Mouse (Mus musculus): Measurements from ENCODE around the gene Bend6. TPM values are rescaled to one million over a fixed set of nuclear protein-coding genes. Genes with fewer than 3 reads are reported as not detected.

Gene Bend6
- polyA plus RNA-seq, 1 experiment from 2014 or later = 1.5 TPM

GRCm38 (mm10) chr1:33898373-33898772 lies 9.2 kb downstream of the Bend6 start:
- no peaks in the 10 kb centered on the region for H3K27me3 ChIP-seq (ENCODE audit: low read depth, poor library complexity, severe bottlenecking)
- DNase-seq (ENCODE audit: low spot score) = no peak
- H3K4me3 ChIP-seq = no peak overlapping the region
- H3K4me1 ChIP-seq = peaks cover 1% of the 10 kb centered on the region; the same call in 1 of the 2 replicates
- WGBS = 86% methylated on average over 6 of the region's 6 CpGs
- H3K36me3 ChIP-seq = no peaks in the 10 kb centered on the region
- no peak overlapping the region for H3K27ac ChIP-seq
- H3K9me3 ChIP-seq (replicated peaks) = no peaks in the 10 kb centered on the region

DNA sequence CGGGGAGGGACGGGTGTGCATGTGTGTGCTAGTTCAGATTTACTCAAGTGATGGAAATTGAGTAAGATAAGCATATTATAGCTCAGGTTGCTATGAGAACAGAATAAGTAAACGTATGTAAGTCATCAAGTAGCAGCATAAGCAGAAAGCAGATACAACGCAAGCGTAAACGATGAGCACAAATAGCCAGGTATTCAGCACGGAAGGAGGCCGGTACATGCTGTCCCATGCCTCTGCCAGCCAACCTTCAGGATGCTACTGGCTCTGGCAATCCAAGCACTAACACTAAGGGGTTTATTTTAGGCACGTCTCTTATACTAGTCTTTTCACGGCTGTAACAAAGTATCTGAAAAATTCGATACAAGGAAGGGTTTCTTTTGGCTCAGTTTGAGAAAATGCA lies 10.2 kb downstream of the Bend6 start:
- Histone ChIP-seq H3K36me3 (no peaks in the 10 kb centered on the region), H3K4me1 (no peaks in the 10 kb centered on the region), H3K9me3 (replicated peaks) (no peaks in the 10 kb centered on the region), H3K27me3 (ENCODE audit: low read depth, poor library complexity, severe bottlenecking) (no peaks in the 10 kb centered on the region), H3K4me3 (no peak overlapping the region), H3K27ac (no peak overlapping the region)
- 94% methylated on average over 11 of the region's 11 CpGs for WGBS
- no peak for DNase-seq (ENCODE audit: low spot score)

DNA sequence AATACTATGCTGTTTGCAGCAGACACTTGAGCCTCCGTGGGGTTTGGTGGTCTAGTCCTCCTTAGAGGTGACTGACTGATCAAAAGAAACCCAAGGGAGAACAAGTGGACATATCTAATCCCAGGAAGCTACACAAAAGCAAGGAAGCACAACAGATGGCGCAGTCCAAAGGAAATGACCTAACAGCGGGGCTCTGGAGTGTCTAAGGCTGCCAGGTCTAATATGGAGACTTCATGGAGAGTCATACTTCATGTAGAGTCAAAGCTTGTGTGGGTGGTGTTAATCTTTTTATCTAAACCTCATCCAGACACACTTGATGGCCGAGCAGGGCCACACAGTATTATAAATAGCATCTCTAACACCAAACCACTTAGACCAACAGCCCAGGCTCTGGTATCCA lies 10.9 kb downstream of the Bend6 start:
- 88% methylated on average over 4 of the region's 4 CpGs for WGBS
- no peak overlapping the region for H3K4me3 ChIP-seq
- H3K27ac ChIP-seq = no peak overlapping the region
- no peaks in the 10 kb centered on the region for H3K9me3 ChIP-seq (replicated peaks)
- no peaks in the 10 kb centered on the region for H3K4me1 ChIP-seq
- DNase-seq (ENCODE audit: low spot score) = no peak
- no peaks in the 10 kb centered on the region for H3K36me3 ChIP-seq
- H3K27me3 ChIP-seq (ENCODE audit: low read depth, poor library complexity, severe bottlenecking) = no peaks in the 10 kb centered on the region

DNA sequence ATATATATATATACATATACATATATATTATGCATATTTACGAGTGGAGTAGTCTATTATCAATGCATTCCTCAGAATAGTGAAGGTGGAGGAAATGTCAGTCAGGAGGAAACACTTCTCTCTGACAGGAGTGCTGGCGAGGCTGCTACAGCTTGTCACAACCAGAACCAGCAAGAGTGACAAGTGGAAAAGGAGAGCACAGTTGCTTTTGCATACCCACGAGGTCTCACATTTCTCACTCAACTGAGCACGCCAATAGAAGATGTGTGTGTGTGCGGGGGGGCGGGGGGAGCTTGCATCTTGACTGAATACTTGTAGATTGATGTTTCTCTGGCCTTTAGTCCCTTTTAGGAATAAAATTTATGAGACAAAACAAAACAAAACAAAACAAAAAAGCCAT lies 11.5 kb downstream of the Bend6 start:
- Histone ChIP-seq H3K9me3 (replicated peaks) (no peaks in the 10 kb centered on the region), H3K27ac (no peak overlapping the region), H3K27me3 (ENCODE audit: low read depth, poor library complexity, severe bottlenecking) (no peaks in the 10 kb centered on the region), H3K4me1 (no peaks in the 10 kb centered on the region), H3K4me3 (no peak overlapping the region), H3K36me3 (no peaks in the 10 kb centered on the region)
- DNase-seq (ENCODE audit: low spot score) = no peak
- WGBS = 74% methylated on average over 6 of the region's 6 CpGs

DNA sequence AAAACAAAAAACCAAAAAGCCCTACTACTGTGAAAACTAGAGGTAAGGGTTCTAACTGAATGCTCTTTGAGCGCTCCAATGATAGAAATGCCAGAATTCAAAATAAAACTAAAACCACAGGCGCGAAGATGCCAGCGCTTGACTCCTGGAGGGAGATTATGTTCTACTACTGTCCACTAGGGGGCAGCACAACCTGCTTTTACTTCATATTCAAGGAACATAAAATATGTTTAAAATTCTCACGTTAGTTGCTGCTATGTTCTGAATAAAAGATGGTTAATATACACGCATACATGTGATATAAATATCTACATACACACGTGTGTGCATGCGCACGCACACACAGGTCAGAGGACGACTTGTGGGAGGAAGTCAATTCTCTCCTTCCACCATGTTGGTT lies 14.8 kb downstream of the Bend6 start:
- no peaks in the 10 kb centered on the region for H3K4me1 ChIP-seq
- WGBS = 63% methylated on average over 10 of the region's 10 CpGs
- no peaks in the 10 kb centered on the region for H3K27me3 ChIP-seq (ENCODE audit: low read depth, poor library complexity, severe bottlenecking)
- H3K9me3 ChIP-seq (replicated peaks) = no peaks in the 10 kb centered on the region
- no peaks in the 10 kb centered on the region for H3K36me3 ChIP-seq
- DNase-seq (ENCODE audit: low spot score) = no peak
- H3K4me3 ChIP-seq = no peak overlapping the region
- no peak overlapping the region for H3K27ac ChIP-seq

GRCm38 (mm10) chr1:33883102-33883839 lies 24.3 kb downstream of the Bend6 start:
- WGBS = 20% methylated on average over 18 of the region's 18 CpGs
- no peak for DNase-seq (ENCODE audit: low spot score)
- peak overlapping the region; percentile 22; the same call in 1 of the 2 replicates for H3K4me3 ChIP-seq

DNA sequence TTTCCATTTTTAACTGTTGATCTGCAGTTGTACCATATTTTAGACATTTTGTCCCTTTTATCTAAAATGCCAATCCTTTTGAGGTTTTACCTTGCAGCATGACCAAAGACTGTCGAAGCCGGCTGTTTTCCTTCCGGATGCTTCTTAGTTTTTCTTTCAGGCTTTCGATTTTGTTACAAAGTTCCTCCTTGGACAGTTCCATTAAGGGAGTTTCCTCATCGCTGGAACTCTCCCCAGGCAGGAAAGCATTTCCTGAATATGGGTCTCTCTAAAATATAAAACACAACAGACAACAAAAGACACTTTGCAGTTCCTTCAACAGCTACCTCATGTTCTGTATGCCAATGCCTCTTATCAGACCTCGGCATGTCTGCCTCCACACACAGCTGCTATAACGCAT lies 29.4 kb downstream of the Bend6 start:
- WGBS = 86% methylated on average over 7 of the region's 7 CpGs

More at GRCm38 (mm10) chr1:33883102-33883839, 24.3 kb downstream of the Bend6 start:
- no peaks in the 10 kb centered on the region for H3K27me3 ChIP-seq (ENCODE audit: low read depth, poor library complexity, severe bottlenecking)
- H3K27ac ChIP-seq = no peak overlapping the region
- H3K4me1 ChIP-seq = no peaks in the 10 kb centered on the region
- H3K9me3 ChIP-seq (replicated peaks) = no peaks in the 10 kb centered on the region
- H3K36me3 ChIP-seq = no peaks in the 10 kb centered on the region

GRCm38 (mm10) chr1:33876416-33876815 lies 31.2 kb downstream of the Bend6 start:
- Histone ChIP-seq H3K27me3 (ENCODE audit: low read depth, poor library complexity, severe bottlenecking) (no peaks in the 10 kb centered on the region), H3K9me3 (replicated peaks) (no peaks in the 10 kb centered on the region), H3K36me3 (no peaks in the 10 kb centered on the region), H3K4me1 (no peaks in the 10 kb centered on the region), H3K4me3 (no peak overlapping the region), H3K27ac (no peak overlapping the region)
- DNase-seq (ENCODE audit: low spot score) = no peak
- 82% methylated on average over 3 of the region's 3 CpGs for WGBS

More for the DNA sequence above, 29.4 kb downstream of the Bend6 start:
- no peaks in the 10 kb centered on the region for H3K9me3 ChIP-seq (replicated peaks)
- H3K36me3 ChIP-seq = no peaks in the 10 kb centered on the region
- H3K27me3 ChIP-seq (ENCODE audit: low read depth, poor library complexity, severe bottlenecking) = no peaks in the 10 kb centered on the region
- H3K27ac ChIP-seq = no peak overlapping the region
- H3K4me3 ChIP-seq = no peak overlapping the region
- no peak for DNase-seq (ENCODE audit: low spot score)
- H3K4me1 ChIP-seq = no peaks in the 10 kb centered on the region

- DNase-seq (ENCODE audit: low spot score) = peak; percentile 45
- Histone ChIP-seq H3K4me3 (no peak overlapping the region), H3K36me3 (no peaks in the 10 kb centered on the region), H3K27me3 (ENCODE audit: low read depth, poor library complexity, severe bottlenecking) (no peaks in the 10 kb centered on the region), H3K27ac (no peak overlapping the region), H3K4me1 (no peaks in the 10 kb centered on the region), H3K9me3 (replicated peaks) (no peaks in the 10 kb centered on the region)
- 46% methylated on average over 6 of the region's 6 CpGs for WGBS
Observed at GRCm38 (mm10) chr1:33875691-33876090, 31.9 kb downstream of the Bend6 start.

- Histone ChIP-seq H3K27me3 (ENCODE audit: low read depth, poor library complexity, severe bottlenecking) (no peaks in the 10 kb centered on the region), H3K4me1 (no peaks in the 10 kb centered on the region), H3K9me3 (replicated peaks) (no peaks in the 10 kb centered on the region), H3K4me3 (no peak overlapping the region), H3K36me3 (no peaks in the 10 kb centered on the region), H3K27ac (no peak overlapping the region)
- DNase-seq (ENCODE audit: low spot score) = no peak
- 94% methylated on average over 5 of the region's 5 CpGs for WGBS
Observed at GRCm38 (mm10) chr1:33873561-33873960, 34.1 kb downstream of the Bend6 start.

DNA sequence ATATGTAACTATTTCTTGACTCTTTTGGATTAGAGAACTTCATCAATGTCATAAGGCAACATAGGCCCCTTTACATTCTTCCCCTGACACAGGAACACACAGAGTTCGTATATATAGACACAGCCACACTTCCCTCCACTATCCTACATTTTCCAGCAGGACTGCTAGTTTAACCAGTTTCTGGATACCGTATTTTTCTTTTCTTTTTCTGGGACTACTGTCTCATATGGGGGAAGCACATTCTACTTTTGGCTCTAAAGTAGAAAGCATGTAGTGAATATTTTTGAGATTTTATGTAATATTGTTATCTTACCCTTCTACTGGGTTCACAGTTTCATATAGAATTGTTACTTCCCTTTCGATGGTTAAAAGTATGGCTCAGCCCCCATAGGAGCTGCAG lies 38.2 kb downstream of the Bend6 start:
- Histone ChIP-seq H3K4me1 (no peaks in the 10 kb centered on the region), H3K9me3 (replicated peaks) (no peaks in the 10 kb centered on the region), H3K4me3 (no peak overlapping the region), H3K27ac (no peak overlapping the region), H3K27me3 (ENCODE audit: low read depth, poor library complexity, severe bottlenecking) (no peaks in the 10 kb centered on the region), H3K36me3 (no peaks in the 10 kb centered on the region)
- no peak for DNase-seq (ENCODE audit: low spot score)
- WGBS = 88% methylated on average over 3 of the region's 3 CpGs

DNA sequence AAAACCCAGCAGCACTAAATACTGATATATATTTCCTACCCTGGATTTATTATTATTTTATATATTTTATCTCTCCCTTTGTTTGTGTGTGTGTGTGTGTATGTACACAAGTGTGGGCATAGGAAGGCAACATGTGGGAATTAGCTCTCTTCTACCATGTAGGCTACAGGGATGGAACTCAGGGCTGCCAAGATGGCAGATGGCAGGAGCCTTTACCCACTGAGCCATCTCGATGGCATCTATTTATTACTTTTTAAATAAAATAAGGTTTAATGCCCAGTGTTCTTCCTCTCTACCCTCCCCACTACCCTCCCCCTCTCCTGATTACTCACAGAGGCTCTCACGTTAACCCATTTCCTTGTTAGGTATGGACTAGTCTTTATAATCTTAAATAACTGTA lies 38.6 kb downstream of the Bend6 start:
- Histone ChIP-seq H3K36me3 (no peaks in the 10 kb centered on the region), H3K9me3 (replicated peaks) (no peaks in the 10 kb centered on the region), H3K4me3 (no peak overlapping the region), H3K4me1 (no peaks in the 10 kb centered on the region), H3K27ac (no peak overlapping the region), H3K27me3 (ENCODE audit: low read depth, poor library complexity, severe bottlenecking) (no peaks in the 10 kb centered on the region)
- WGBS = 96% methylated on average over 2 of the region's 2 CpGs
- no peak for DNase-seq (ENCODE audit: low spot score)

DNA sequence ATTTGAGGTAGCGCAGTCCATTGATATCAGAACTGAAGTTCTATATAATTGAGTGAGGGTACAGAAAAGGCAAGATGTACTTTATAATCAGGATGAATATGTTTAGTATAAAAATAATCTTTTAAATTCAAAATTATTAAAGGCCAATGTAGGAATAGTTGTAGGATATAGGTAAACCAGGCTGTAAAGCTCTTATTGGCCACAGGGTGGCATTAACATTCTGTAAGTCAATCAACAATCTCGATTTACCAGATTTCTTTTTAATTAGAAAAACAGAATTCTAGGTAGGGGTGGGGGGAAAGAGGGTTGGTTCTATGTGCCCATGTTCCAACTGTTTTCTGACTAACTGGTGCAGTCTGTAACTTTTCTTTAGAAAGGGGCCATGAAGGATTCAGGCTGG lies 60.8 kb downstream of the Bend6 start:
- Histone ChIP-seq H3K27ac (no peak overlapping the region), H3K9me3 (replicated peaks) (no peaks in the 10 kb centered on the region), H3K4me1 (no peaks in the 10 kb centered on the region), H3K36me3 (no peaks in the 10 kb centered on the region), H3K27me3 (ENCODE audit: low read depth, poor library complexity, severe bottlenecking) (no peaks in the 10 kb centered on the region), H3K4me3 (no peak overlapping the region)
- no peak for DNase-seq (ENCODE audit: low spot score)
- WGBS = 98% methylated on average over 2 of the region's 2 CpGs

DNA sequence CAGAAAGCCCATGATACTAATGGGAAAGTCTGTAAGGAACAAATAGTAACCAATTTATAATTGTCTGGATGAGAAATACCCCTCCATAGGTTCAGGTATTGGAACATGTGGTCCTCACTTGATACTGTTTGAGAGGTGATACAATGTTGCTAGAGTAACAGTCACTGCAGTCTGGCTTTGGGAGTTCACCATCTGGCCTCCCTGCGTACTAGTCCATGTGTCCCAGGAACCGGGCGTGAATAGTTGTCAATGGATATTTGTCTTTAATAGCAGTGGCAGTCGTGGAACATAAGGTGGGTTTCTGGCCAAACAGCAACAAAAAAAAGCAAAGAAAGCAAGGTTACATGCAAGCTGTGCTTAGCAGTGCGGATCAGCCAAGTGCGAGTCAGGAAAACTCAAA lies 63.8 kb downstream of the Bend6 start:
- Histone ChIP-seq H3K9me3 (replicated peaks) (no peaks in the 10 kb centered on the region), H3K27me3 (ENCODE audit: low read depth, poor library complexity, severe bottlenecking) (no peaks in the 10 kb centered on the region), H3K4me3 (no peak overlapping the region), H3K27ac (no peak overlapping the region), H3K4me1 (no peaks in the 10 kb centered on the region), H3K36me3 (no peaks in the 10 kb centered on the region)
- no peak for DNase-seq (ENCODE audit: low spot score)
- 89% methylated on average over 6 of the region's 6 CpGs for whole genome bisulfite sequencing
